Comparison of ENCODE assay signal across 7 mouse cellular contexts in genomic region chrX:103622260-103622934, GRCm38 (mm10). TPM values are rescaled to one million over a fixed set of nuclear protein-coding genes. Genes with fewer than 3 reads are reported as not detected.
DNase-seq lines count a peak whose midpoint lies in the region; ATAC-seq and TF ChIP-seq lines count a peak whose summit lies in the region.

No protein-coding gene starts in this region.

- peak overlapping the region; percentile 71; the same call in 1 of the 2 replicates for H3K9ac ChIP-seq in intestine, postnatal 0 days (ENCODE audit: low read depth, low read length)
- peak overlapping the region; percentile 52 for H3K9ac ChIP-seq in midbrain, embryonic 12.5 days (replicated peaks)

- H3K9me3 ChIP-seq in embryonic facial prominence, embryonic 10.5 days, result no peaks in the 10 kb centered on the region
- H3K9me3 ChIP-seq in intestine, postnatal 0 days (ENCODE audit: control insufficient read depth), result no peaks in the 10 kb centered on the region
- no peaks in the 10 kb centered on the region for H3K9me3 ChIP-seq in midbrain, embryonic 12.5 days

- no peaks in the 10 kb centered on the region for H3K36me3 ChIP-seq in embryonic facial prominence, embryonic 10.5 days (replicated peaks)
- H3K36me3 ChIP-seq in intestine, postnatal 0 days (ENCODE audit: control insufficient read depth, insufficient read depth), result no peaks in the 10 kb centered on the region
- H3K36me3 ChIP-seq in midbrain, embryonic 12.5 days, result no peaks in the 10 kb centered on the region
- H3K36me3 ChIP-seq in small intestine, adult 2 months (ENCODE audit: control insufficient read depth, insufficient read depth, low read length), result no peaks in the 10 kb centered on the region

- intact Hi-C loops in left cerebral cortex, postnatal 4 days (cut with DNase I), result loop anchor here (5.0 kb wide), 1 partner anchor 130 kb away; no protein-coding TSS in a partner anchor

- no peak; the same call in 1 of the 2 replicates for TF ChIP-seq POLR2A in small intestine, adult 2 months (IDR thresholded peaks at IDR 0.05; ENCODE audit: low read depth, low read length)

- TF ChIP-seq CTCF in intestine, postnatal 0 days (IDR thresholded peaks at IDR 0.05; ENCODE audit: low read depth), result peak; percentile 84
- TF ChIP-seq CTCF in small intestine, adult 2 months (IDR thresholded peaks at IDR 0.05; ENCODE audit: extremely low read depth, insufficient read length, insufficient replicate concordance, low read depth, low read length), result peak; percentile 50; the same call in 1 of the 2 replicates

- H3K4me3 ChIP-seq in embryonic facial prominence, embryonic 10.5 days, result peak overlapping the region; percentile 64
- H3K4me3 ChIP-seq in intestine, postnatal 0 days (ENCODE audit: low read depth, low read length), result peak overlapping the region; percentile 46
- H3K4me3 ChIP-seq in midbrain, embryonic 12.5 days, result peak overlapping the region; percentile 46
- H3K4me3 ChIP-seq in small intestine, adult 2 months (ENCODE audit: low read depth, low read length), result peak overlapping the region; percentile 47

- peaks cover 13% of the 10 kb centered on the region for H3K4me1 ChIP-seq in embryonic facial prominence, embryonic 10.5 days
- no peaks in the 10 kb centered on the region for H3K4me1 ChIP-seq in intestine, postnatal 0 days (replicated peaks; ENCODE audit: control insufficient read depth, insufficient read depth, low read length)
- peaks cover 3% of the 10 kb centered on the region; the same call in 1 of the 2 replicates for H3K4me1 ChIP-seq in midbrain, embryonic 12.5 days
- H3K4me1 ChIP-seq in small intestine, adult 2 months (ENCODE audit: control insufficient read depth, insufficient read depth, insufficient read length, low read length), result no peaks in the 10 kb centered on the region

- peak; percentile 98 for ATAC-seq in intestine, postnatal 0 days
- peak; percentile 96 for ATAC-seq in midbrain, embryonic 12.5 days (ENCODE audit: low FRiP score, low read depth)

- peak; percentile 89 for DNase-seq in adrenal gland, postnatal 10 days
- DNase-seq in embryonic facial prominence, embryonic 10.5 days (ENCODE audit: low spot score), result peak; percentile 96
- peak; percentile 65 for DNase-seq in gonadal fat pad, adult 2 months (ENCODE audit: low read depth)
- DNase-seq in left cerebral cortex, postnatal 4 days, result peak; percentile 95

- peak overlapping the region; percentile 64 for H3K4me2 ChIP-seq in intestine, postnatal 0 days (replicated peaks; ENCODE audit: low read depth)
- peak overlapping the region; percentile 60 for H3K4me2 ChIP-seq in midbrain, embryonic 12.5 days (replicated peaks)

- peak overlapping the region; percentile 89 for H3K27ac ChIP-seq in embryonic facial prominence, embryonic 10.5 days (replicated peaks)
- peak overlapping the region; percentile 93 for H3K27ac ChIP-seq in intestine, postnatal 0 days (ENCODE audit: low read depth, low read length)
- H3K27ac ChIP-seq in midbrain, embryonic 12.5 days (replicated peaks), result peak overlapping the region; percentile 79
- H3K27ac ChIP-seq in small intestine, adult 2 months (ENCODE audit: insufficient read depth, low read depth, low read length), result peak overlapping the region; percentile 90

- peaks cover 18% of the 10 kb centered on the region for H3K27me3 ChIP-seq in embryonic facial prominence, embryonic 10.5 days (replicated peaks; ENCODE audit: low read depth, poor library complexity, severe bottlenecking)
- H3K27me3 ChIP-seq in intestine, postnatal 0 days (replicated peaks; ENCODE audit: control insufficient read depth, insufficient read depth, low read length), result no peaks in the 10 kb centered on the region
- H3K27me3 ChIP-seq in midbrain, embryonic 12.5 days, result peaks cover 11% of the 10 kb centered on the region
- H3K27me3 ChIP-seq in small intestine, adult 2 months (ENCODE audit: control insufficient read depth, insufficient read depth, low read length), result no peaks in the 10 kb centered on the region

- 1% methylated on average over 33 of the region's 33 CpGs for WGBS in embryonic facial prominence, embryonic 10.5 days
- WGBS in intestine, postnatal 0 days, result 1% methylated on average over 33 of the region's 33 CpGs
- 1% methylated on average over 33 of the region's 33 CpGs for WGBS in midbrain, embryonic 12.5 days
- 0% methylated on average over 33 of the region's 33 CpGs for WGBS in small intestine, adult 2 months

RNA-seq across cellular contexts. Expression of gene Zcchc13, which starts 8.0 kb away (rescaled TPM):
- not detected for total RNA-seq in adrenal gland, postnatal 10 days (2021)
- polyA plus RNA-seq in embryonic facial prominence, embryonic 10.5 days (2016; fragmentation: Nextera tagmentation; extraction: Ambion mirVana), result not detected in 2 replicates
- 0.39 and 0.75 TPM in 2 replicates for polyA plus RNA-seq in gonadal fat pad, adult 2 months (2012; rRNA removed)
- polyA plus RNA-seq in intestine, postnatal 0 days (2015; fragmentation: Nextera tagmentation; extraction: Ambion mirVana), result not detected in 2 replicates
- not detected for total RNA-seq in left cerebral cortex, postnatal 4 days (2021)
- not detected in 2 replicates for polyA plus RNA-seq in midbrain, embryonic 12.5 days (2016; fragmentation: Nextera tagmentation; extraction: Ambion mirVana)
- polyA plus RNA-seq in small intestine, adult 2 months (2012; rRNA removed), result not detected in 2 replicates

Comparison
In these comparisons a context has a peak if more than half of its experiments do, and no peak if none do; other contexts are left out.
1. Peak in every context shown above with its lines: DNase-seq, ATAC-seq, H3K4me3 ChIP-seq and H3K27ac ChIP-seq.